Mouse (Mus musculus): ENCODE results near the gene Pfkm.

DNA sequence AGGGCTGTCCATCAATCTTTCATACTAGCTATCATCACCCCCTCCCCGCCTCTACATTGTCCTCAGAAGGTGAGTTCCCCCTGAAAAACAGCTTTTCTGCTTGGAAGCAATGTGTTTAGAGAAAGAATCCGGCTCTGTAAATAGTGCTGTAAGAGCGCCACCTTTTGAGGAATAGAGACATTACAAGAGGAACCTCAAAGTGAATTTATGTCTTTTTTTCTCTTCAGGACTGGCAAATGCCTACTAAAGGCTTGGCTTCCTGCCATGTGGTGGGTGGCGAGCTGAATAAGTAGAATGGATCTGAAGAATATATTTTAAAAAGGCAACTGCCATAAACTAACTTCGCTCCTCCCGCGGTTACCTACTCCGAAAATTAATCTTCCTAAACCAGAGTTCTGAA, 81.4 kb downstream of the Pfkm start:
- TF ChIP-seq CTCF (IDR thresholded peaks at IDR 0.05; ENCODE audit: extremely low read depth, insufficient read depth, insufficient read length, insufficient replicate concordance) (no peak), POLR2A (IDR thresholded peaks at IDR 0.05; ENCODE audit: low read depth, low read length) (no peak)
